Mouse (Mus musculus) MEL (cell line): Measurements from ENCODE around the gene Osbpl3. TPM values are rescaled to one million over a fixed set of nuclear protein-coding genes. Genes with fewer than 3 reads are reported as not detected.

Source experiments
- DNase-seq: peaks from one replicate; pipeline ENCODE4 v3.0.0; 2011; ENCODE audit warnings: low read depth, low spot score
- H3K27ac ChIP-seq: 2 replicates; pipeline ENCODE4 v1.5.1; 2012; ENCODE audit warnings: low read depth, mild to moderate bottlenecking, control low read depth, low read length, moderate library complexity; ENCODE audit not compliant: control insufficient read depth
- H3K27me3 ChIP-seq, 2 experiments: fragments of 150-350 bp in 1 of 2; sonication (generic) in 1 of 2; 2 replicates each; pipeline ENCODE4 v1.6.1; 2012; ENCODE audit warnings: low read length in 2 of 2, mild to moderate bottlenecking in 2 of 2, improper control_type of control experiment in 1 of 2, moderate library complexity in 1 of 2; ENCODE audit not compliant: insufficient read depth in 2 of 2, control insufficient read depth in 1 of 2
- H3K36me3 ChIP-seq, 2 experiments: 2 replicates each; pipeline ENCODE4 v1.6.1; 2012 to 2014; ENCODE audit warnings: low read length in 2 of 2, improper control_type of control experiment in 1 of 2, inconsistent platforms in 1 of 2, mild to moderate bottlenecking in 1 of 2; ENCODE audit not compliant: insufficient read depth in 2 of 2, control insufficient read depth in 1 of 2
- H3K4me1 ChIP-seq, 2 experiments: fragments of 150-350 bp in 1 of 2; sonication (generic) in 1 of 2; 2 replicates each; pipeline ENCODE4 v1.6.1; 2012; ENCODE audit warnings: low read length in 2 of 2, improper control_type of control experiment in 1 of 2, mild to moderate bottlenecking in 1 of 2; ENCODE audit not compliant: insufficient read depth in 2 of 2, control insufficient read depth in 1 of 2
- H3K4me3 ChIP-seq, 2 experiments: fragments of 150-350 bp in 1 of 2; sonication (generic) in 1 of 2; 2 replicates each; pipeline ENCODE4 v1.5.1; 2012; ENCODE audit warnings: low read depth in 2 of 2, low read length in 2 of 2, mild to moderate bottlenecking in 2 of 2, moderate library complexity in 2 of 2, control low read depth in 1 of 2, improper control_type of control experiment in 1 of 2; ENCODE audit not compliant: control insufficient read depth in 1 of 2, insufficient read depth in 1 of 2
- H3K79me2 ChIP-seq: 2 replicates; pipeline ENCODE4 v1.6.1; 2012; ENCODE audit warnings: mild to moderate bottlenecking, low read length, moderate library complexity; ENCODE audit not compliant: control insufficient read depth, poor library complexity, insufficient read depth
- H3K9ac ChIP-seq: 2 replicates; pipeline ENCODE4 v1.6.1; 2012; ENCODE audit warnings: low read depth, mild to moderate bottlenecking, control low read depth, low read length, moderate library complexity; ENCODE audit not compliant: control insufficient read depth, poor library complexity, severe bottlenecking
- H3K9me3 ChIP-seq: fragments of 150-350 bp; sonication (generic); replicated peaks from 2 replicates; pipeline ENCODE4 v1.6.1; 2012; ENCODE audit warnings: mild to moderate bottlenecking, low read length, improper control_type of control experiment, moderate library complexity; ENCODE audit not compliant: insufficient read depth
- E2F4 ChIP-seq: IDR thresholded peaks from 2 replicates; pipeline ENCODE4 v1.6.1; 2011; ENCODE audit warnings: low read depth, low read length, improper control_type of control experiment, borderline replicate concordance
- EP300 ChIP-seq, 2 experiments: IDR thresholded peaks; 2 replicates each; pipeline ENCODE4 v1.6.1; 2011; ENCODE audit warnings: improper control_type of control experiment in 2 of 2, low read length in 2 of 2, low read depth in 1 of 2, mild to moderate bottlenecking in 1 of 2
- ETS1 ChIP-seq: IDR thresholded peaks from 2 replicates; pipeline ENCODE4 v1.6.1; 2012; ENCODE audit warnings: low read depth, mild to moderate bottlenecking, inconsistent platforms, low read length, improper control_type of control experiment, moderate library complexity
- GABPA ChIP-seq: IDR thresholded peaks from 2 replicates; pipeline ENCODE4 v1.6.1; 2012; ENCODE audit warnings: low read depth, mild to moderate bottlenecking, inconsistent platforms, low read length, improper control_type of control experiment, moderate library complexity
- GATA1 ChIP-seq: IDR thresholded peaks from 2 replicates; pipeline ENCODE4 v1.6.1; 2011; ENCODE audit warnings: low read depth, low read length, improper control_type of control experiment
- JUND ChIP-seq: IDR thresholded peaks from 2 replicates; pipeline ENCODE4 v1.6.1; 2011; ENCODE audit warnings: low read depth, mild to moderate bottlenecking, improper control_type of control experiment, low read length
- KAT2A ChIP-seq: conservative IDR thresholded peaks from 2 replicates; pipeline ENCODE4 v1.6.1; 2012; ENCODE audit warnings: low read depth, low read length, improper control_type of control experiment, inconsistent platforms
- MAZ ChIP-seq: IDR thresholded peaks from 2 replicates; pipeline ENCODE4 v1.6.1; 2012; ENCODE audit warnings: low read depth, mild to moderate bottlenecking, inconsistent platforms, low read length, improper control_type of control experiment
- MYB ChIP-seq: IDR thresholded peaks from 2 replicates; pipeline ENCODE4 v1.6.1; 2011; ENCODE audit warnings: mild to moderate bottlenecking, low read depth, low read length, improper control_type of control experiment
- MYC ChIP-seq: IDR thresholded peaks from 2 replicates; pipeline ENCODE4 v1.6.1; 2011; ENCODE audit warnings: low read depth, mild to moderate bottlenecking, low read length, improper control_type of control experiment, moderate library complexity
- NELFE ChIP-seq: IDR thresholded peaks from 2 replicates; pipeline ENCODE4 v1.6.1; 2011; ENCODE audit warnings: low read depth, low read length, improper control_type of control experiment
- POLR2AphosphoS2 ChIP-seq: IDR thresholded peaks from 2 replicates; pipeline ENCODE4 v1.6.1; 2011; ENCODE audit warnings: low read length, improper control_type of control experiment
- POLR2AphosphoS5 ChIP-seq: IDR thresholded peaks from 2 replicates; pipeline ENCODE4 v1.6.1; 2012; ENCODE audit warnings: low read depth, borderline replicate concordance, mild to moderate bottlenecking, inconsistent platforms, low read length, moderate library complexity, mixed read lengths
- RAD21 ChIP-seq: IDR thresholded peaks from 2 replicates; pipeline ENCODE4 v1.6.1; 2011; ENCODE audit warnings: mild to moderate bottlenecking, low read depth, low read length, improper control_type of control experiment
- SIN3A ChIP-seq: IDR thresholded peaks from 2 replicates; pipeline ENCODE4 v1.6.1; 2012; ENCODE audit warnings: low read length, improper control_type of control experiment, inconsistent platforms
- TAL1 ChIP-seq: IDR thresholded peaks from 2 replicates; pipeline ENCODE4 v1.6.1; 2012; ENCODE audit warnings: mild to moderate bottlenecking, inconsistent platforms, low read length, moderate library complexity, mixed read lengths
- TBP ChIP-seq: IDR thresholded peaks from 2 replicates; pipeline ENCODE4 v1.8.0; 2011; ENCODE audit warnings: low read depth, low read length, improper control_type of control experiment
- TCF12 ChIP-seq: IDR thresholded peaks from 2 replicates; pipeline ENCODE4 v1.6.1; 2014; ENCODE audit warnings: low read depth, mild to moderate bottlenecking, inconsistent platforms, low read length, improper control_type of control experiment, moderate library complexity
- USF1 ChIP-seq: IDR thresholded peaks from 2 replicates; pipeline ENCODE4 v1.6.1; 2014; ENCODE audit warnings: low read depth, mild to moderate bottlenecking, inconsistent platforms, low read length, improper control_type of control experiment, moderate library complexity
- USF2 ChIP-seq, 2 experiments: IDR thresholded peaks; 2 replicates each; pipeline ENCODE4 v1.6.1; 2011 to 2012; ENCODE audit warnings: improper control_type of control experiment in 2 of 2, low read length in 2 of 2, borderline replicate concordance in 1 of 2, inconsistent platforms in 1 of 2, low read depth in 1 of 2, mild to moderate bottlenecking in 1 of 2; ENCODE audit not compliant: insufficient read depth in 1 of 2
- ZC3H11A ChIP-seq: IDR thresholded peaks from 2 replicates; pipeline ENCODE4 v1.6.1; 2012; ENCODE audit warnings: low read depth, mild to moderate bottlenecking, inconsistent platforms, low read length, improper control_type of control experiment
- ZMIZ1 ChIP-seq: IDR thresholded peaks from 2 replicates; pipeline ENCODE4 v1.6.1; 2012; ENCODE audit warnings: low read depth, mild to moderate bottlenecking, inconsistent platforms, low read length, improper control_type of control experiment, moderate library complexity
- ZNF384 ChIP-seq: IDR thresholded peaks from 2 replicates; pipeline ENCODE4 v1.6.1; 2012; ENCODE audit warnings: low read depth, mild to moderate bottlenecking, inconsistent platforms, low read length, improper control_type of control experiment
- polyA plus RNA-seq, 2 experiments: library from polyadenylated mRNA; stranded (reverse) in 1 of 2; unstranded in 1 of 2; fragments of >175 nt in 1 of 2; fragments of >200 nt in 1 of 2; gene quantifications; 2 replicates each; pipeline versions ENCODE4 v1.2.1 to v1.2.4; 2012; ENCODE audit warnings: low replicate concordance in 2 of 2, low read depth in 1 of 2; ENCODE audit not compliant: insufficient read length in 2 of 2, insufficient read depth in 1 of 2, missing spikeins in 1 of 2
- total RNA-seq: library from RNA; depleted of rRNA; stranded (reverse); fragments of 300-350 nt; gene quantifications from 2 replicates; pipeline ENCODE4 v1.2.3, GENCODE M21; 2012

Osbpl3 gene
- total and polyA plus RNA-seq, 3 experiments: 4.9 to 5.6 TPM; not detected in 1

- no peaks in the 10 kb centered on the region for H3K4me1 ChIP-seq
- H3K9ac ChIP-seq: no peak overlapping the region
- no peak for TF ChIP-seq GABPA
- TF ChIP-seq KAT2A: no peak
- no peak for TF ChIP-seq USF2 (IDR thresholded peaks at IDR 0.05; ENCODE audit: borderline replicate concordance in 1 of 2, insufficient read depth in 1 of 2, low read depth in 1 of 2, low read length in 2 of 2)
- TF ChIP-seq TCF12: no peak
- no peak for TF ChIP-seq POLR2AphosphoS2
- TF ChIP-seq ETS1: no peak
- no peak for TF ChIP-seq EP300 (IDR thresholded peaks at IDR 0.05; ENCODE audit: low read depth in 1 of 2, low read length in 2 of 2)
- TF ChIP-seq E2F4: no peak
- no peak for TF ChIP-seq JUND
- TF ChIP-seq ZC3H11A: no peak
- no peak for TF ChIP-seq TBP
- TF ChIP-seq MAZ: no peak
- no peak for TF ChIP-seq GATA1
- TF ChIP-seq MYB: no peak
- no peak for TF ChIP-seq RAD21
- TF ChIP-seq MYC: no peak
- H3K4me3 ChIP-seq: no peak overlapping the region
- no peak for DNase-seq
- no peak overlapping the region for H3K27ac ChIP-seq
- no peaks in the 10 kb centered on the region; the same call in 1 of the 2 replicates for H3K79me2 ChIP-seq
- H3K27me3 ChIP-seq: no peaks in the 10 kb centered on the region
- no peaks in the 10 kb centered on the region for H3K36me3 ChIP-seq
- no peaks in the 10 kb centered on the region for H3K9me3 ChIP-seq
Measured at GRCm38 (mm10) chr6:50368502-50369292, 87.3 kb downstream of the Osbpl3 start.

DNA sequence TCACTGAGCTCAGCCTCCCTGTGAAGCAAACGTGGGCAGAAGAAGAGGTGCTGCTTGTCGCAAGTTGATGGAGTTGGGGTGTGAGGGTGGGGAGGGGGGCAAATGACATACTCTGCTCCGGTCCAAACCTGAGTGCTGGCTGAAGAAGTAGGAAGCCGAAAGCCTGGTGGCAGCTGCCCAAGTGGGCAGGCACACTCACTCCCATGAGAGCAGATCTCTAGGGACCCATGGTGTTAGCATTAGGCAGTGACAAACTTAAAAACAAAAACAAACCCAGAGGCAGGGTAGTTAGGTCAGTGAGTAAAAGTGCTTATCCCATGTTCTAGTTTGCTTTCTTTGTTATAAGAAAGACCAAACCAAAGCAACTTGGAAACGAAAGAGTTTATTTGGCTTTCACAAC is 88.2 kb downstream of the Osbpl3 start:
- Histone ChIP-seq H3K79me2 (no peaks in the 10 kb centered on the region; the same call in 1 of the 2 replicates), H3K9ac (no peak overlapping the region), H3K4me1 (no peaks in the 10 kb centered on the region), H3K27me3 (no peaks in the 10 kb centered on the region), H3K4me3 (no peak overlapping the region), H3K9me3 (no peaks in the 10 kb centered on the region), H3K27ac (no peak overlapping the region), H3K36me3 (no peaks in the 10 kb centered on the region)
- no peak for DNase-seq
- TF ChIP-seq POLR2AphosphoS2: no peak
- TF ChIP-seq ZNF384: no peak
- TF ChIP-seq NELFE: no peak
- TF ChIP-seq ZMIZ1: no peak
- no peak for TF ChIP-seq TAL1
- no peak for TF ChIP-seq JUND
- no peak for TF ChIP-seq E2F4
- no peak for TF ChIP-seq TCF12
- TF ChIP-seq GABPA: no peak
- TF ChIP-seq SIN3A: no peak
- no peak for TF ChIP-seq POLR2AphosphoS5
- no peak for TF ChIP-seq MYC
- TF ChIP-seq TBP: no peak
- TF ChIP-seq USF1: no peak
- TF ChIP-seq KAT2A: no peak
